Mouse (Mus musculus) ES-E14 (cell line): ENCODE measurements at regions not wholly inside any gene's neighbourhood (a gene's known extent, or its start where the extent isn't known, plus 50 kb on each side); places are given as distances from the start of the nearest gene placed in this dataset.

ENCODE experiments used
- DNase-seq: peaks from one replicate; pipeline ENCODE4 v3.0.0-alpha.2; 2013; ENCODE audit warnings: low read depth, low spot score
- H3K27ac ChIP-seq: 2 replicates; pipeline ENCODE4 v1.5.1; 2012; ENCODE audit warnings: low read depth, mild to moderate bottlenecking, low read length, moderate library complexity, mixed read lengths; ENCODE audit not compliant: poor library complexity, insufficient read depth, severe bottlenecking
- H3K36me3 ChIP-seq: 2 replicates; pipeline ENCODE4 v1.6.1; 2012; ENCODE audit warnings: mild to moderate bottlenecking, low read length, moderate library complexity, mixed read lengths; ENCODE audit not compliant: control insufficient read depth, poor library complexity, insufficient read depth, severe bottlenecking
- H3K4me1 ChIP-seq, 2 experiments: fragments of 150-350 bp in 1 of 2; sonication (generic) in 1 of 2; 2 replicates each; pipeline ENCODE4 v1.6.1; 2012; ENCODE audit warnings: low read length in 2 of 2, mild to moderate bottlenecking in 1 of 2, mixed read lengths in 1 of 2; ENCODE audit not compliant: control insufficient read depth in 2 of 2, insufficient read depth in 2 of 2, poor library complexity in 1 of 2
- H3K4me3 ChIP-seq, 2 experiments: fragments of 150-350 bp in 1 of 2; sonication (generic) in 1 of 2; 2 replicates each; pipeline ENCODE4 v1.5.1; 2012; ENCODE audit warnings: low read length in 2 of 2, low read depth in 1 of 2, mild to moderate bottlenecking in 1 of 2, mixed read lengths in 1 of 2; ENCODE audit not compliant: insufficient read depth in 1 of 2, poor library complexity in 1 of 2, severe bottlenecking in 1 of 2
- H3K9ac ChIP-seq: 2 replicates; pipeline ENCODE4 v1.6.1; 2012; ENCODE audit warnings: low read depth, mild to moderate bottlenecking, low read length, mixed read lengths; ENCODE audit not compliant: poor library complexity, insufficient read depth, severe bottlenecking
- H3K9me3 ChIP-seq: fragments of 150-350 bp; sonication (generic); 2 replicates; pipeline ENCODE4 v1.6.1; 2012; ENCODE audit warnings: low read depth, mild to moderate bottlenecking, low read length; ENCODE audit not compliant: control insufficient read depth, insufficient read depth
- CHD2 ChIP-seq: IDR thresholded peaks from 2 replicates; pipeline ENCODE4 v1.6.1; 2014; ENCODE audit warnings: mild to moderate bottlenecking, low read depth, low read length, inconsistent platforms
- HCFC1 ChIP-seq: IDR thresholded peaks from 2 replicates; pipeline ENCODE4 v1.6.1; 2012; ENCODE audit warnings: low read length, inconsistent platforms, borderline replicate concordance; ENCODE audit not compliant: insufficient read depth
- MAFK ChIP-seq: IDR thresholded peaks from 2 replicates; pipeline ENCODE4 v1.6.1; 2014; ENCODE audit warnings: mild to moderate bottlenecking, low read depth, low read length, inconsistent platforms; ENCODE audit not compliant: insufficient read depth
- ZC3H11A ChIP-seq: IDR thresholded peaks from 2 replicates; pipeline ENCODE4 v1.6.1; 2012; ENCODE audit warnings: low read depth, mild to moderate bottlenecking, inconsistent platforms, low read length, borderline replicate concordance
- ZNF384 ChIP-seq: IDR thresholded peaks from 2 replicates; pipeline ENCODE4 v1.6.1; 2012; ENCODE audit warnings: low read depth, low read length, inconsistent platforms
- in situ Hi-C, 2 experiments: fragments of 600-800 bp; cut with MboI; formaldehyde crosslinking; loops; one replicate each; pipeline ENCODE4 v1.15.1; 2025; ENCODE audit warnings: low sequenced_read_pairs in 2 of 2, inconsistent platforms in 1 of 2; ENCODE audit not compliant: unreplicated experiment in 2 of 2

- Histone ChIP-seq H3K4me1 (no peaks in the 10 kb centered on the region), H3K9me3 (no peaks in the 10 kb centered on the region), H3K9ac (no peak overlapping the region), H3K4me3 (no peak overlapping the region), H3K27ac (no peak overlapping the region), H3K36me3 (no peaks in the 10 kb centered on the region)
- no peak for DNase-seq
- in situ Hi-C loops = no loop called here
- TF ChIP-seq ZC3H11A (no peak), ZNF384 (no peak), HCFC1 (no peak), CHD2 (no peak)
These were observed 118.6 kb upstream of the P2ry1 start for GRCm38 (mm10) chr3:60884027-60884426.

GRCm38 (mm10) chr3:60889191-60889861, 113.3 kb upstream of the P2ry1 start:
- no peak overlapping the region for H3K27ac ChIP-seq
- H3K9me3 ChIP-seq = no peaks in the 10 kb centered on the region
- H3K36me3 ChIP-seq = no peaks in the 10 kb centered on the region
- in situ Hi-C loops = no loop called here
- no peak overlapping the region for H3K9ac ChIP-seq
- no peak for DNase-seq
- H3K4me3 ChIP-seq = no peak overlapping the region
- TF ChIP-seq HCFC1 (no peak), ZNF384 (no peak), CHD2 (no peak), MAFK (no peak), ZC3H11A (no peak)
- no peaks in the 10 kb centered on the region for H3K4me1 ChIP-seq

- H3K36me3 ChIP-seq = no peaks in the 10 kb centered on the region
- TF ChIP-seq ZC3H11A (no peak), MAFK (no peak), CHD2 (no peak), ZNF384 (no peak), HCFC1 (no peak)
- H3K9me3 ChIP-seq = no peaks in the 10 kb centered on the region
- H3K4me1 ChIP-seq = no peaks in the 10 kb centered on the region
- no peak overlapping the region for H3K27ac ChIP-seq
- no peak for DNase-seq
- in situ Hi-C loops = no loop called here
- no peak overlapping the region for H3K4me3 ChIP-seq
- no peak overlapping the region for H3K9ac ChIP-seq
These were observed 104.8 kb upstream of the P2ry1 start for GRCm38 (mm10) chr3:60897628-60898269.

GRCm38 (mm10) chr3:60898720-60899119, 103.9 kb upstream of the P2ry1 start:
- in situ Hi-C loops = no loop called here
- H3K27ac ChIP-seq = no peak overlapping the region
- H3K4me3 ChIP-seq = no peak overlapping the region

More at GRCm38 (mm10) chr3:60898720-60899119, 103.9 kb upstream of the P2ry1 start:
- TF ChIP-seq HCFC1 = no peak
- no peak for TF ChIP-seq ZC3H11A
- TF ChIP-seq MAFK = no peak
- no peak for TF ChIP-seq ZNF384
- TF ChIP-seq CHD2 = no peak
- Histone ChIP-seq H3K9ac (no peak overlapping the region), H3K4me1 (no peaks in the 10 kb centered on the region), H3K36me3 (no peaks in the 10 kb centered on the region), H3K9me3 (no peaks in the 10 kb centered on the region)
- DNase-seq = no peak
